Mouse (Mus musculus) heart, embryonic 12.5 days (tissue): ENCODE data around the gene Itpripl1. TPM values are rescaled to one million over a fixed set of nuclear protein-coding genes. Genes with fewer than 3 reads are reported as not detected.
"Not testable (repeated sequence)": the region's sequence is repeated elsewhere in the genome, so short reads cannot be mapped to it uniquely, and the experiment has no call there.

Experiments
- ATAC-seq: fragments of 200-750 bp; cut with Nextera tagmentation; 2 replicates; pipeline ENCODE4 v1.8.0; 2017; ENCODE audit warnings: moderate TSS enrichment, moderate library complexity; ENCODE audit not compliant: insufficient number of reproducible peaks, low FRiP score
- H3K27ac ChIP-seq: fragments of 300-500 bp; sonication (generic); 2 replicates; pipeline ENCODE4 v1.5.1; 2016; ENCODE audit warnings: mild to moderate bottlenecking, moderate library complexity; ENCODE audit not compliant: poor library complexity, severe bottlenecking
- H3K27me3 ChIP-seq: fragments of 300-500 bp; sonication (generic); replicated peaks from 2 replicates; pipeline ENCODE4 v1.6.1; 2016; ENCODE audit warnings: mild to moderate bottlenecking, moderate library complexity
- H3K36me3 ChIP-seq: fragments of 300-500 bp; sonication (generic); 2 replicates; pipeline ENCODE4 v1.6.1; 2016; ENCODE audit warnings: mild to moderate bottlenecking, moderate library complexity
- H3K4me1 ChIP-seq: fragments of 300-500 bp; sonication (generic); replicated peaks from 2 replicates; pipeline ENCODE4 v1.6.1; 2016; ENCODE audit warnings: mild to moderate bottlenecking
- H3K4me2 ChIP-seq: fragments of 300-500 bp; sonication (generic); 2 replicates; pipeline ENCODE4 v1.6.1; 2016; ENCODE audit warnings: mild to moderate bottlenecking, moderate library complexity
- H3K4me3 ChIP-seq: fragments of 300-500 bp; sonication (generic); 2 replicates; pipeline ENCODE4 v1.5.1; 2016; ENCODE audit warnings: mild to moderate bottlenecking
- H3K9ac ChIP-seq: fragments of 300-500 bp; sonication (generic); 2 replicates; pipeline ENCODE4 v1.6.1; 2016; ENCODE audit warnings: mild to moderate bottlenecking, moderate library complexity
- H3K9me3 ChIP-seq: fragments of 300-500 bp; sonication (generic); replicated peaks from 2 replicates; pipeline ENCODE4 v1.6.1; 2016; ENCODE audit warnings: mild to moderate bottlenecking, moderate library complexity
- WGBS: fragments of 180-500 bp; shearing (Covaris S2); methylation state at CpG from one replicate; pipeline ENCODE4 v1.1.7; 2016; 5-methylcytosine and 5-hydroxymethylcytosine counted together
- polyA plus RNA-seq: library from polyadenylated mRNA; unstranded; fragments of >200 nt; fragmentation: Nextera tagmentation; extraction: Ambion mirVana; gene quantifications from 2 replicates; pipeline ENCODE4 v1.2.1, GENCODE M21; 2016

Gene Itpripl1
- 11.1 and 12.5 TPM in 2 replicates for polyA plus RNA-seq

DNA sequence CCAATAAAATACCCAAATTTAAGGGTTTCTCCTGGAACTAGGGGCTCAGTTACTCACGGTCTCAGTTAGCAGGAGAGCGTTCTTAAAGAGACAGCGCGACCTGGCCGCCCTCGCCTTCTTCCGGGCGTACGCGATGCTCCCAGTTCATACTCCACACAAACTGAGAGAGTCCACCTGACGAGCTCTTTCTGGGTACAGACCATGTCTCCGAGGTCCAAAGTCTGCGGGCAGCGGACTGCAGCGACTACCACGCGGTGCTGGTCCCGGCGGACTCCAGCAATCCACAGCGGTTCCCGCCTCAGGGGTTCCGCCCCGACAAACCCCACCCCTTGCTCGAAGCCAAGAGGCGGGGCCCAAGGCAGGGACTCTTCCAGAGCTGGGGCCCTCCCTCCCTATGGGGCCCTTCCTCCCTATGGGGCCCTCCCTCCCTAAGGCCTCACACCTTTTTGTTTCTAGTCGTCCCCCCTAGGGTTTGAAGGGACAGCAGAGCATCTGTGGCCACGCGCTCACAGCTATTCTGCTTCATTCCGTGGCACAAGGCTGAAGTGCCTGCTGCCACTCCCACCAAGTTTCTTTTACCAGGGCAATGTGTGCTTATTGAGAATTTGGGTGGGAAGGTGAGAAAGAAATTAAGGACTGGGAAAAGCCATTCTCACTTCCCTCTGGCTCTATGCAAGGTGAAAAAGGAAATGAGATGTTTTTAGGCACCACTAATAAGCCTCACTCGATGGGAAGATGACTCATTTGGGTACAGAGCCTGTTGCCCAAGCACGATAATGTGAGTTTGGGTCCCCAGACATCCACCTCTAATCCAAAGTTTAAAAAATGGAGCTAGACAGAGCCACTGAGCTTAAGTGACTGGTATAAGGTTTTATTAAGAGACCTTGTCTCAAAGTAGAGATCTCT is at the start of gene Itpripl1:
TSS of gene Itpripl1 (minus strand) at position 285 of the 906 bp plus-strand sequence.
- Histone ChIP-seq H3K36me3 (peaks cover 22% of the 10 kb centered on the region), H3K9ac (peak within 1 kb of the TSS; percentile 73), H3K4me1 (peaks cover 13% of the 10 kb centered on the region), H3K27me3 (peaks cover 14% of the 10 kb centered on the region; the same call in 1 of the 2 replicates), H3K27ac (no peak within 1 kb of the TSS), H3K4me2 (peak within 1 kb of the TSS; percentile 85), H3K9me3 (peaks cover 3% of the 10 kb centered on the region), H3K4me3 (peak within 1 kb of the TSS; percentile 65)
- 3% methylated on average over 31 of the region's 31 CpGs for WGBS
- peak; percentile 95 for ATAC-seq

DNA sequence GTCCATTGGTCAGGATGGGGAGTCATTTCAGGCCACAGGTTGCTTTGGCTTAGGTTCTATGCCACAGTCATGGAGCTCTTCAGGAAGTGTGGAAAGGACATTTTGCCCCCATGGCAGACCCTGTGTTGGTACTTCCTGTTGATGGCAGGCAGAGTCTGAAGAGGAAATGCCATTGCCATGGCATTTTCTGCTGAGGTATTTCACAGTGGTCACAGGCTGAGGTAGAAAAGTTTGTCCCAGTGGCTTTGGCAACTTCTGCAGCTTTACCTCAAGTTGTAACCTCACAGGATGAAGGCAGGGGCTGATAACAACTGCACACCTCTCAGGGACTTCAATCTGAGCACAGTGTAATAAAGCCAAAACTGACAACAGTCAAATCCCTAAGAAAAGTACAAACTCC is 46.3 kb upstream of the Itpripl1 start:
- Histone ChIP-seq H3K36me3 (no peaks in the 10 kb centered on the region), H3K4me1 (no peaks in the 10 kb centered on the region), H3K9ac (no peak overlapping the region), H3K27me3 (0 out of 2 replicates have a peak, but pooled peaks cover 6% of the 10 kb centered on the region), H3K4me2 (no peak overlapping the region), H3K27ac (no peak overlapping the region), H3K9me3 (no peaks in the 10 kb centered on the region), H3K4me3 (no peak overlapping the region)
- ATAC-seq, result no peak

GRCm38 (mm10) chr2:127182598-127183381 is 39.5 kb upstream of the Itpripl1 start:
- ATAC-seq, result peak; percentile 99
- Histone ChIP-seq H3K27ac (peak overlapping the region; percentile 79), H3K4me1 (0 out of 2 replicates have a peak, but pooled peaks cover 2% of the 10 kb centered on the region), H3K4me2 (peak overlapping the region; percentile 78), H3K9me3 (no peaks in the 10 kb centered on the region), H3K36me3 (no peaks in the 10 kb centered on the region), H3K9ac (peak overlapping the region; percentile 78), H3K4me3 (peak overlapping the region; percentile 65), H3K27me3 (peaks cover 5% of the 10 kb centered on the region; the same call in 1 of the 2 replicates)
- 2% methylated on average over 17 of the region's 17 CpGs for WGBS

GRCm38 (mm10) chr2:127166261-127166660 is 23.0 kb upstream of the Itpripl1 start:
- not testable (repeated sequence) for H3K9ac ChIP-seq, H3K4me3 ChIP-seq, H3K9me3 ChIP-seq, ATAC-seq, H3K4me2 ChIP-seq, H3K27ac ChIP-seq, H3K36me3 ChIP-seq, H3K4me1 ChIP-seq
- WGBS, result 12% methylated on average over 1 of the region's 1 CpGs
- H3K27me3 ChIP-seq, result peaks cover 21% of the 10 kb centered on the region

- Histone ChIP-seq H3K9me3 (no peaks in the 10 kb centered on the region), H3K4me1 (no peaks in the 10 kb centered on the region), H3K4me3 (no peak overlapping the region), H3K36me3 (no peaks in the 10 kb centered on the region), H3K27me3 (peaks cover 26% of the 10 kb centered on the region), H3K4me2 (no peak overlapping the region), H3K9ac (no peak overlapping the region), H3K27ac (no peak overlapping the region)
- no peak for ATAC-seq
- WGBS, result 49% methylated on average over 4 of the region's 4 CpGs
Measured at GRCm38 (mm10) chr2:127165675-127166074, 22.4 kb upstream of the Itpripl1 start.

DNA sequence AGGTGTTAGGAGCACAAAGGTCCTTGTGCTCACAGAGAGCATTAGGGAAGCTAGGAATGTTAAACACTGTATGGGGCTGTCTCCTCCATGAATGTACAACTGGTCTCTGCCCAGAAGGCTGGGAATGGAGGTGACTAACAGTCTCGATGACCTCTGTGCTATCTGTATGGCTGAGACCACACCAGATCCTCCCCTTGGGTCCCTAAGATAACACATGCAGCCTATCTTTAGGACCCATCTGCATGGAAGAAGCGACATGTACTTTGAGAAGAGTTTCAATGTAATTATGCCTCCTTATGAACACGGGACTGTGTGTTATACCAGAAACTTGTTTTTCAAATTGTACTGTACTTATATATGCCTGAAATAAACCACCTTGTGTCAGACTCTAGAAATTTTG is 2.5 kb upstream of the Itpripl1 start:
- no peak overlapping the region for H3K4me2 ChIP-seq
- no peak overlapping the region for H3K9ac ChIP-seq
- H3K9me3 ChIP-seq, result peaks cover 2% of the 10 kb centered on the region; the same call in 1 of the 2 replicates
- peaks cover 9% of the 10 kb centered on the region for H3K36me3 ChIP-seq
- 72% methylated on average over 3 of the region's 3 CpGs for WGBS
- no peak for ATAC-seq
- no peak overlapping the region for H3K27ac ChIP-seq
- H3K4me1 ChIP-seq, result peaks cover 13% of the 10 kb centered on the region
- H3K27me3 ChIP-seq, result peaks cover 13% of the 10 kb centered on the region; the same call in 1 of the 2 replicates
- H3K4me3 ChIP-seq, result no peak overlapping the region

DNA sequence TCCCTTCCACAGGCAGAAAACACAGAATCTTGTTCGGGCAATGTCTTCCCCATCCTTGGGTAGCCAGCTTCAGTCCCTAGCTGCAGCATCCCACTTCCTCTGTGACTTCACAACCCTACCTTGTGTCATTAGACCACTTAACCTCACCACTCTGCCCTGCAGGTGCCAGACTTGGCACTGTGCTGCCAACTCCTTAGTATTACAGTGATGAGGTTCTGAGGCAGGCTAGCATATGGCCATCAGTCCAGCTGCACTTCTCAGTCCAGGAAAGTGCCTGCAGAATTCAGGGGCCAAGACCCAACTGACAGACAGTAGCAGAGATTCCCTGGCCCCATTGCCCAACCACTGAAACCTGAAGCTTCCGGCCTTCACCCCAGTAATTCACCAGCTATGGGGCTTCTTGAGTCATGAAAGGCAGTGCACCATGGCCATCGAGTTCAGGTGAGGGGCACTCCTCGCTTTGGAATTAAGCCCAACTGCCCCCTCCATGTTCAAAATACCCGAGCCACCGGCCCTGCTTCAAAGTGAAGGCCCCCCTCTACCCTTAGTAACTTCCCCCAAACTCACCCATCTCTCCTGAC is 575 bp downstream of the Itpripl1 start:
- H3K4me1 ChIP-seq, result peaks cover 17% of the 10 kb centered on the region
- peaks cover 3% of the 10 kb centered on the region for H3K9me3 ChIP-seq
- WGBS, result 14% methylated on average over 6 of the region's 6 CpGs
- peaks cover 14% of the 10 kb centered on the region; the same call in 1 of the 2 replicates for H3K27me3 ChIP-seq
- H3K4me3 ChIP-seq, result peak overlapping the region; percentile 65
- H3K4me2 ChIP-seq, result peak overlapping the region; percentile 85
- no peak overlapping the region for H3K27ac ChIP-seq
- peaks cover 22% of the 10 kb centered on the region for H3K36me3 ChIP-seq
- no peak for ATAC-seq
- H3K9ac ChIP-seq, result peak overlapping the region; percentile 73

GRCm38 (mm10) chr2:127142031-127142430 is 1.2 kb downstream of the Itpripl1 start:
- peak overlapping the region; percentile 73; the same call in 1 of the 2 replicates for H3K9ac ChIP-seq
- no peak overlapping the region for H3K27ac ChIP-seq
- H3K4me1 ChIP-seq, result peaks cover 22% of the 10 kb centered on the region
- peaks cover 14% of the 10 kb centered on the region; the same call in 1 of the 2 replicates for H3K27me3 ChIP-seq
- peak overlapping the region; percentile 85 for H3K4me2 ChIP-seq
- peaks cover 22% of the 10 kb centered on the region for H3K36me3 ChIP-seq
- H3K4me3 ChIP-seq, result peak overlapping the region; percentile 65; the same call in 1 of the 2 replicates
- ATAC-seq, result no peak
- peaks cover 3% of the 10 kb centered on the region for H3K9me3 ChIP-seq
- WGBS, result 73% methylated on average over 10 of the region's 10 CpGs

DNA sequence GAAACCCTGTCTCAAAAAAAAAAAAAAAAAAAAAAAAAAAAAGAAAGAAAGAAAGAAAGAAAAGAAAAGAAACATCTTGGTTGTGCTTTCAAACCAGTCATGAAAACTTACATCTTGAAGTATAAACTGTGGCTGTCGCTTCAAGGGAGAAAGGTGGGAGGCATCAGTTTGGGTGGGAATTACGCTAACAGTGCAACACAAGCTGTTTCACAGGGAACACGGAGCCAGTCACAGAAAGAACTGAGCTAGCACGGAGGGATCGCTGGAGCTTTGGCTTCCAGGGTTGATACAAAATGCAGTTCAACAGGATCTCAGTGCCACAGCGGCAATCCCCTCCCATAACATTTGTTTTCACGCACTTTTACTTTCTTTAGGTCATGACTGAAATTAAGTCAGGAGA is 3.2 kb downstream of the Itpripl1 start:
- WGBS, result 92% methylated on average over 7 of the region's 7 CpGs
- H3K9me3 ChIP-seq, result peaks cover 3% of the 10 kb centered on the region
- H3K9ac ChIP-seq, result no peak overlapping the region
- H3K27ac ChIP-seq, result no peak overlapping the region
- peaks cover 32% of the 10 kb centered on the region for H3K4me1 ChIP-seq
- H3K4me2 ChIP-seq, result no peak overlapping the region
- H3K27me3 ChIP-seq, result peaks cover 14% of the 10 kb centered on the region; the same call in 1 of the 2 replicates
- H3K36me3 ChIP-seq, result peaks cover 22% of the 10 kb centered on the region
- H3K4me3 ChIP-seq, result no peak overlapping the region
- no peak for ATAC-seq

- no peak overlapping the region for H3K4me3 ChIP-seq
- no peak overlapping the region for H3K4me2 ChIP-seq
- peaks cover 22% of the 10 kb centered on the region for H3K36me3 ChIP-seq
- no peak for ATAC-seq
- peaks cover 32% of the 10 kb centered on the region for H3K4me1 ChIP-seq
- no peak overlapping the region for H3K9ac ChIP-seq
- peaks cover 3% of the 10 kb centered on the region for H3K9me3 ChIP-seq
- no peak overlapping the region for H3K27ac ChIP-seq
- peaks cover 14% of the 10 kb centered on the region; the same call in 1 of the 2 replicates for H3K27me3 ChIP-seq
- 98% methylated on average over 1 of the region's 1 CpGs for WGBS
Measured at GRCm38 (mm10) chr2:127139605-127140004, 3.6 kb downstream of the Itpripl1 start.
